Mouse (Mus musculus) stomach, postnatal 0 days (tissue): ENCODE results near the gene Apol7a.

ENCODE experiments used
- CTCF ChIP-seq: IDR thresholded peaks from 2 replicates; pipeline ENCODE4 v1.5.1; 2016; ENCODE audit warnings: antibody characterized with exemption, low read depth, mild to moderate bottlenecking, moderate library complexity
- EP300 ChIP-seq: optimal IDR thresholded peaks from 2 replicates; pipeline ENCODE3; 2016; ENCODE audit warnings: antibody characterized with exemption

GRCm38 (mm10) chr15:77348146-77348545 is 50.8 kb downstream of the Apol7a start:
- TF ChIP-seq CTCF (no peak), EP300 (no peak)
